Comparison of ENCODE assay signal across 12 mouse cellular contexts in the genomic region with DNA sequence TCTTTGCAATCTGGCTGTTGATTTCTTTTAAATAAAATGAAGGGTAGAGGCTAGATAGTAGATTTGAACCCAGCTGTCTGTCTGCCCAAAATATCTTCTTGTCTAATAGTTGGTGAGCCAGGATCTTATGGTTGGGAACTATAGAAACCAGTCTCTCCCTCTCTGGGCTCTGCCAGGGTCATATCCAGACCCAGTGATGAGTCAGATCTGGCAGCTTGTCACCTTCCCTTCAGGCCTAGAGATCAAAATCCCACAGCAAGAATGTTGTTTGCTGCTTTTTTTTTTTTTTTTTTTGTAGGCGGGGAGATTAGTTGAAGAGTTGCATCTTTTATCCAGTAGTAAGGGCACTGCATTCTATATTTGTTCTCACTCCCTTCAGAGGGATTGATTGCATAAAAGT.
"Had no signal": no experiment of that assay in that cellular context is flagged by ENCODE, and none has a peak within 500 bp of the region (broad histone marks: within the 10 kb centered on the region; RNA-seq: fewer than 3 reads in every experiment).

No protein-coding gene starts in this region.

- ATAC-seq: liver, embryonic 12.5 days; midbrain, embryonic 13.5 days had no signal

- DNase-seq: kidney, adult 9 months; kidney, postnatal 36 days; layer of hippocampus, adult 9-11 months; layer of hippocampus, postnatal 36 days; lung, postnatal 14 days; thymus, postnatal 14 days had no signal

- H3K9ac ChIP-seq: limb, embryonic 15.5 days; liver, embryonic 12.5 days; lung, embryonic 15.5 days; midbrain, embryonic 13.5 days had no signal

- H3K27ac ChIP-seq: kidney, postnatal 0 days; limb, embryonic 15.5 days; liver, embryonic 12.5 days; lung, embryonic 15.5 days; midbrain, embryonic 13.5 days; stomach, postnatal 0 days had no signal

- H3K9me3 ChIP-seq: limb, embryonic 15.5 days; liver, embryonic 12.5 days; lung, embryonic 15.5 days had no signal

- H3K4me1 ChIP-seq: liver, embryonic 12.5 days; lung, embryonic 15.5 days had no signal

- H3K4me2 ChIP-seq: limb, embryonic 15.5 days; liver, embryonic 12.5 days; lung, embryonic 15.5 days; midbrain, embryonic 13.5 days had no signal

- H3K4me3 ChIP-seq: limb, embryonic 15.5 days; liver, embryonic 12.5 days; lung, embryonic 15.5 days; midbrain, embryonic 13.5 days had no signal

- H3K36me3 ChIP-seq: limb, embryonic 15.5 days; liver, embryonic 12.5 days; lung, embryonic 15.5 days; midbrain, embryonic 13.5 days had no signal

- H3K27me3 ChIP-seq: limb, embryonic 15.5 days; lung, embryonic 15.5 days; midbrain, embryonic 13.5 days had no signal
